Mouse (Mus musculus) liver, embryonic 15.5 days (tissue): ENCODE results near the gene Eif4enif1. TPM values are rescaled to one million over a fixed set of nuclear protein-coding genes. Genes with fewer than 3 reads are reported as not detected.
A peak's percentile ranks its signal among the peaks of the same experiment; 100 is the strongest.

Source experiments
- ATAC-seq: fragments of 200-750 bp; cut with Nextera tagmentation; 2 replicates; pipeline ENCODE4 v1.8.0; 2017; ENCODE audit warnings: moderate number of reproducible peaks, mild to moderate bottlenecking, moderate library complexity; ENCODE audit not compliant: insufficient read depth
- H3K27ac ChIP-seq: fragments of 300-500 bp; sonication (generic); replicated peaks from 2 replicates; pipeline ENCODE4 v1.5.1; 2015; ENCODE audit warnings: mild to moderate bottlenecking, inconsistent platforms
- H3K27me3 ChIP-seq: fragments of 300-500 bp; sonication (generic); 2 replicates; pipeline ENCODE4 v1.6.1; 2015; ENCODE audit warnings: mild to moderate bottlenecking, inconsistent platforms
- H3K36me3 ChIP-seq: fragments of 300-500 bp; sonication (generic); replicated peaks from 2 replicates; pipeline ENCODE4 v1.6.1; 2015; ENCODE audit warnings: moderate library complexity, mild to moderate bottlenecking, inconsistent platforms
- H3K4me1 ChIP-seq: fragments of 300-500 bp; sonication (generic); replicated peaks from 2 replicates; pipeline ENCODE4 v1.6.1; 2015; ENCODE audit warnings: inconsistent platforms
- H3K4me2 ChIP-seq: fragments of 300-500 bp; sonication (generic); 2 replicates; pipeline ENCODE4 v1.6.1; 2015; ENCODE audit warnings: moderate library complexity, mild to moderate bottlenecking, inconsistent platforms
- H3K4me3 ChIP-seq: fragments of 300-500 bp; sonication (generic); replicated peaks from 2 replicates; pipeline ENCODE4 v1.5.1; 2015; ENCODE audit warnings: mild to moderate bottlenecking, inconsistent platforms
- H3K9ac ChIP-seq: fragments of 300-500 bp; sonication (generic); 2 replicates; pipeline ENCODE4 v1.6.1; 2015; ENCODE audit warnings: moderate library complexity, mild to moderate bottlenecking, inconsistent platforms
- H3K9me3 ChIP-seq: fragments of 300-500 bp; sonication (generic); replicated peaks from 2 replicates; pipeline ENCODE4 v1.6.1; 2016; ENCODE audit warnings: inconsistent platforms
- WGBS: fragments of 180-500 bp; shearing (Covaris S2); methylation state at CpG from one replicate; pipeline ENCODE4 v1.1.7; 2015; ENCODE audit warnings: mixed read lengths; ENCODE audit not compliant: insufficient replicate concordance; 5-methylcytosine and 5-hydroxymethylcytosine counted together
- polyA plus RNA-seq: library from polyadenylated mRNA; unstranded; fragments of >200 nt; fragmentation: Nextera tagmentation; extraction: Ambion mirVana; gene quantifications from 2 replicates; pipeline ENCODE4 v1.2.1, GENCODE M21; 2015

Eif4enif1 gene
- polyA plus RNA-seq, 1 experiment from 2014 or later: 22.3 TPM

DNA sequence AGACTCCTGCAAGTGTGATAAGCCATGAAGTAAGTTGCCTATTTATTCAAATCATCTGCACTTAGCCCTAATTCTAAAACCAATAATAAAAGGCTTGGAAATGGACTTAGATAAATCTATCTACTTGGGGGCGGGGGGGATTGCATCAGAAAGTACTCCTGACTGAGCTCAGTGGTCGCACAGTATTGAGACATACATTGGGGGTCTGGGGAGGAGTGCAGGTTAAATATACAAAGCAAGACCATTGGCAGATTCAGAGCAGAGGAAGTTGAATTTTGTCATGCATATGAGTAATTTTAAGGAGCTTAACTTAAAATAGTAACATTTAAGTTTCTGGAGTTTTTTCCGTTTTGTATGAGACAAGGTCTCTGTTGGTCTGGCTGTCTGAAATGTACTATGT, 30.1 kb downstream of the Eif4enif1 start:
- ATAC-seq: no peak
- Histone ChIP-seq H3K4me3 (no peak overlapping the region), H3K4me2 (no peak overlapping the region), H3K36me3 (peaks cover 92% of the 10 kb centered on the region), H3K4me1 (0 out of 2 replicates have a peak, but pooled peaks cover 6% of the 10 kb centered on the region), H3K9ac (no peak overlapping the region), H3K27me3 (no peaks in the 10 kb centered on the region), H3K27ac (no peak overlapping the region), H3K9me3 (no peaks in the 10 kb centered on the region)
- WGBS: 68% methylated on average over 3 of the region's 3 CpGs

DNA sequence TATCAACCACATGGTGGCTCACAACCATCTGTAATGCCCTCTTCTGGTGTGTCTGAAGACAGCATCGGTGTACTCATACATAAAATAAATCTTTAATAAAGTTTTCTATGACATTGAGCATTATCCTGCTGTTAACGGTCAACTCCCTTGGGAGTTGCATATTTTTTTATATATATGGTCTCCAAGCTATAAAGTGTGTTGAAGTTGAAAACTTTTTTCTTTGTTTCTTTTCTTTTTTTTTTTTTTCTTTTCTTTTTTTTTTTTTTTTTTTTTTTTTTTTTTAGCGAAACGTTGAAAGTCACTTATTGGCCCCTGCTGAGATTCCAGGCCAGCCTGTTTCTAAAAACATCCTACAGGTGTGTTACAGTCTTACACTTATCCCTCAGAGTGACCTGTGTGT, 31.5 kb downstream of the Eif4enif1 start:
- H3K27me3 ChIP-seq: no peaks in the 10 kb centered on the region
- H3K4me3 ChIP-seq: no peak overlapping the region
- H3K4me2 ChIP-seq: no peak overlapping the region
- 92% methylated on average over 4 of the region's 4 CpGs for WGBS
- H3K9ac ChIP-seq: no peak overlapping the region
- peaks cover 95% of the 10 kb centered on the region for H3K36me3 ChIP-seq
- 0 out of 2 replicates have a peak, but pooled peaks cover 6% of the 10 kb centered on the region for H3K4me1 ChIP-seq
- no peaks in the 10 kb centered on the region for H3K9me3 ChIP-seq
- H3K27ac ChIP-seq: no peak overlapping the region
- no peak for ATAC-seq

DNA sequence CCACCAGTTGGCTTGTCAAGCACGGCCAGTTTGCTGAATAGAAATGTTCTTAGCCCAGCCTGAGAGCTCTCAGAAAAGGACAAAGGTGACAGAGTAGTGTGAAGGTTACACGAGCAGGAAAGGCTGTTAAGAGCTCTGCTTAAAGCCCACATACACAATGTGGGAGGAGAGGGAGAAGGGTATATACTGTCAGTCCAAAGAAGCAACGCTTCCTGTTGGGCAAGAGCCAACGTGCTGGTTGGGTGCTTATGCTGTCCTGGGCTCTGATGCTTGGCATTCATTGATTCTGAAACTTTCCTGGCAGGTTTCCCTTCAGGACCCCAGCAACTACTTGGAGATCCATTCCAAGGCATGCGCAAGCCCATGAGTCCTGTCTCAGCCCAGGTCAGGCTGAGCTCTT, 33.1 kb downstream of the Eif4enif1 start:
- H3K9ac ChIP-seq: no peak overlapping the region
- no peak overlapping the region for H3K4me3 ChIP-seq
- H3K27ac ChIP-seq: no peak overlapping the region
- no peaks in the 10 kb centered on the region for H3K27me3 ChIP-seq
- ATAC-seq: no peak
- 0 out of 2 replicates have a peak, but pooled peaks cover 6% of the 10 kb centered on the region for H3K4me1 ChIP-seq
- no peak overlapping the region for H3K4me2 ChIP-seq
- H3K9me3 ChIP-seq: no peaks in the 10 kb centered on the region
- WGBS: 78% methylated on average over 5 of the region's 5 CpGs
- peaks cover 97% of the 10 kb centered on the region for H3K36me3 ChIP-seq

DNA sequence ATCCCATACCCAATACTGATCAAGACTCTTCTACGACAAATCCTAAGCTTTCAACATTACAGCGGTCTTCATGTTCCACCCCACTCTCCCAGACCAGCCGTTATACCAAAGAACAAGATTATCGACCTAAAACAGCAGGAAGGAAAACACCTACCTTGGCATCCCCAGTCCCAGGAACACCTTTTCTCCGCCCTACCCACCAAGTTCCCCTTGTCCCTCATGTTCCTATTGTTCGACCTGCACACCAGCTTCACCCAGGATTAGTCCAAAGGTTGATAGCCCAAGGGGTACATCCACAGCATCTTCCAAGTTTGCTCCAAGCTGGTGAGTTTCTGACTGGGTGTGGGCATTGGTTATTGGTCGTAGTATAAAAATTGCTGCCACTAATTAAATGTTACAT, 40.2 kb downstream of the Eif4enif1 start:
- Histone ChIP-seq H3K9me3 (no peaks in the 10 kb centered on the region), H3K4me2 (no peak overlapping the region), H3K4me1 (no peaks in the 10 kb centered on the region), H3K27ac (no peak overlapping the region), H3K9ac (no peak overlapping the region), H3K27me3 (no peaks in the 10 kb centered on the region), H3K36me3 (peaks cover 98% of the 10 kb centered on the region), H3K4me3 (no peak overlapping the region)
- 83% methylated on average over 7 of the region's 7 CpGs for WGBS
- no peak for ATAC-seq

DNA sequence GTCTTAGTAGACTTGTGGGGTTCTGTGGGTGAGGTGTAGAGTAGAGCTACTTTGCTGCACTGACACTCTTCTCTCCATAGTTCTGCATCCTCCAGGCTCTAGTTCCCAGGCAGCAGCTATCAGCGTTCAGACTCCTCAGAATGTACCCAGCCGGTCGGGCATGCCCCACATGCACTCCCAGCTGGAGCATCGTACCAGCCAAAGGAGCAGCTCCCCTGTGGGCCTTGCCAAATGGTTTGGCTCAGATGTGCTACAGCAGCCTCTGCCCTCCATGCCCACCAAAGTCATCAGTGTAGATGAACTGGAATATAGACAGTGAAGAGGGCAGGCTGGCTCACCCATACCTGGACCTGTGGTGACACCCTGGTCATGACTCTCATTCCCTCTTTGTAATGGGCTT, 41.6 kb downstream of the Eif4enif1 start:
- Histone ChIP-seq H3K4me2 (no peak overlapping the region), H3K27me3 (no peaks in the 10 kb centered on the region), H3K4me3 (no peak overlapping the region), H3K9me3 (no peaks in the 10 kb centered on the region), H3K27ac (no peak overlapping the region), H3K4me1 (no peaks in the 10 kb centered on the region), H3K9ac (no peak overlapping the region), H3K36me3 (peaks cover 98% of the 10 kb centered on the region)
- no peak for ATAC-seq
- 83% methylated on average over 4 of the region's 4 CpGs for WGBS

DNA sequence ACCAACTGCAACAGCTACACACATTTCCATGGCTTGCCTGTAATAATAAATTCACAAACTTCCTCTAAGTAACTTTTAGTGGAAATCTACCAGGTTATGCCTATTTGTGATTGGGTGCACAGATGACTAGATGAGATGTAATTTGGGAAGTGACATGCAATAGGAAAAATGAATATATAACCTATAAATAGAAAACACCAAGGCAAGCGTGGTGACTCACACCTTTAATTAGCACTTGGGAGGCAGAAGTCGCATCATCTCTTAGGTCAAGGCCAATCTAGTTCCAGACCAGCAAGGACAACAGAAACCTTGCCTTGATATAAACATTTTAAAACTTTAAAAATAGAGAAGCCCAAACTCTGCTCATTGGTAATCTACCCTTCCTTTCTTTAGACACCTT, 45.2 kb downstream of the Eif4enif1 start:
- Histone ChIP-seq H3K36me3 (peaks cover 98% of the 10 kb centered on the region), H3K27me3 (no peaks in the 10 kb centered on the region), H3K4me1 (no peaks in the 10 kb centered on the region), H3K9me3 (no peaks in the 10 kb centered on the region), H3K9ac (no peak overlapping the region), H3K4me2 (no peak overlapping the region), H3K4me3 (no peak overlapping the region), H3K27ac (no peak overlapping the region)
- WGBS: 74% methylated on average over 2 of the region's 2 CpGs
- no peak for ATAC-seq

DNA sequence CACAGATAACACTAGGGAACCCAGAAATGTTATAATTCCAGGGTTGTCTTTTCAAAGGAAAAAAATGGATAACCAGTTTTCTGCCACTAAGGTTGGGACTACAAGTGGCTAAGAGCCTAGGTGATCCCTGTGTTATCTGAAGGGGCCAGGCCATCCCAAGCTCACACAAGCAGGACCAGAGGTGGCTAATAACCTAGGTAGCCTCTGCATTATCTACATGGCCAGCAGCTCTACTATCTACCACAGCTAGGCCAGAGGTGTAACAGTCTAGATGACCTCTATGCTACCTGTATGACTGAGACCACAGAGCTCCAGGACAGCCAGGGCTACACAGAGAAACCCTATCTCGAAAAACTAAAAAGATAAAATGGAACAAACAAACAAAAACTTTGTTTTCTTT, 57.3 kb downstream of the Eif4enif1 start:
- Histone ChIP-seq H3K27me3 (no peaks in the 10 kb centered on the region), H3K4me1 (peaks cover 22% of the 10 kb centered on the region), H3K9ac (no peak overlapping the region), H3K27ac (no peak overlapping the region), H3K36me3 (peaks cover 89% of the 10 kb centered on the region), H3K4me3 (no peak overlapping the region), H3K9me3 (no peaks in the 10 kb centered on the region), H3K4me2 (no peak overlapping the region)
- ATAC-seq: peak; percentile 52
- WGBS: 75% methylated on average over 1 of the region's 1 CpGs

DNA sequence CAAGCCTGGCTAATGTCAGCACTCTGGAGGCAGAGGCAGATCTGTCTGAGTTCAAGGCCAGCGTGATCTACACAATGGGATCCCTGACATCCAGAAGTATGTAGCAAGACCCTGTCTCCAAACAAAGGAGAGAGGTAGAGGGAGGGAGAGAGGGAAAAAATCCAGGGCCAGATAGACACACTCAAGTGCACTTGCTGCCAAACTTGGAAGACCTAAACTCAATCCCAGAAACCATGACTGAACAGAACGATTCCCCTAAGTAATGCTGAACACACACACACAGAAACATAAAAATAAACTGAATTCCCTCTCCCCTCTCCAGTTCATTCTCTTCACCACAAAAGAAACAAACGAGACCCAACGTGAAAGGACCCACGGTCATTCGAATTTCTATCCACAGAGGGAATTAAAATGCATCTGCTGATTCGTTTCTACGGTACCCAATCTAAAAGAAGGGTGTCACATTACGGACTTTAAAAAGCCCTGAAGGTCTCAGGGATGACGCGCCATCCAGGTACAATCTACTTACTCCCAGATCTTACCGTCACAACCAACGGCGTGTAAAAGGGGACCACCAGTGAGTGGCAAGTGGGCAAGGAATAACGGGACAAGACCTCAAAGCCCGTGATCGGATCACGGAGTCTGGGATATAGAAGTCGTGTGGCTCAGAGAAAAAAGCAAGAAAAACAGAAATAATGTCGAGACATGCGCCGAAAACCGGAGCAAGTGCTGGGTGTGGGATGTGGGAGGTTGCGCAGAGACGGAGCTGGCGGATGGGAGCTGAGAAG, 63.3 kb downstream of the Eif4enif1 start:
- peak overlapping the region; percentile 79 for H3K27ac ChIP-seq
- H3K9me3 ChIP-seq: no peaks in the 10 kb centered on the region
- H3K4me3 ChIP-seq: peak overlapping the region; percentile 79
- H3K27me3 ChIP-seq: no peaks in the 10 kb centered on the region
- peak overlapping the region; percentile 75 for H3K4me2 ChIP-seq
- no peak for ATAC-seq
- peak overlapping the region; percentile 90 for H3K9ac ChIP-seq
- H3K36me3 ChIP-seq: peaks cover 38% of the 10 kb centered on the region
- WGBS: 1% methylated on average over 26 of the region's 26 CpGs
- peaks cover 35% of the 10 kb centered on the region for H3K4me1 ChIP-seq

DNA sequence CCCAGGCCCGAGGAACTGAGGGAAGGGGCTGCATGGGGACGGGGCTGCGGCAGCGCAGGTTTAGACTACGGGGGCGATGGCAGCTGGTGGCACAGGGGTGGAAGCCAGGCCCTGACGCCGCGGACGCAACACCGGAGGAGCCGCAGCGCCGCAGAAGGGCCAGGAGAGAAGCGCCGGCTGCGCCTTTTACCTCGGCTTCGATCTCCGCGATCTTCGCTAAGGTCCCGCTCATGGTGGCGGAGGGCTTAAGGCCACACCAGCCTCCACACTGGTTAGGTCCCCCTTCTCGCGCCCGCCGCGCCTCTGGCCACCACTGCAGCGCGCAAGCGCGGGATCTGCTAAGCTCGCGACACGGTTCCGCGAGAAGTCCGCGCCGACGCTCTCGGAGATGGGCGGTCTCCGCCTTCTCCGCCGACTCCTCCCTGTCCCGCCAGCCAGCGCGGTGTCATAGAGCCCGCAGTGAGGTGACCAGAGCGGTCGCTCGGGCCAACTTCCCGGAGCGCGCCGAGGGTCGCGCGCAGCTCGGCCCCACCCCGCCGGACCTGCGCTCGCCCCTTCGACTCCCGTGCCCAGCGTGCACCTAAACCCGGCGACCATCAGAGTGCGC, 64.0 kb downstream of the Eif4enif1 start, which contains the start of gene Drg1:
Gene Drg1 (minus strand): TSS at position 337 of the 607 bp plus-strand sequence.
- Histone ChIP-seq H3K9me3 (no peaks in the 10 kb centered on the region), H3K4me2 (peak within 1 kb of the TSS; percentile 75), H3K27ac (peak within 1 kb of the TSS; percentile 79), H3K27me3 (no peaks in the 10 kb centered on the region), H3K4me3 (peak within 1 kb of the TSS; percentile 79), H3K9ac (peak within 1 kb of the TSS; percentile 90), H3K4me1 (peaks cover 35% of the 10 kb centered on the region), H3K36me3 (peaks cover 32% of the 10 kb centered on the region)
- peak; percentile 98 for ATAC-seq
- under 1% methylated on average over 72 of the region's 72 CpGs for WGBS

DNA sequence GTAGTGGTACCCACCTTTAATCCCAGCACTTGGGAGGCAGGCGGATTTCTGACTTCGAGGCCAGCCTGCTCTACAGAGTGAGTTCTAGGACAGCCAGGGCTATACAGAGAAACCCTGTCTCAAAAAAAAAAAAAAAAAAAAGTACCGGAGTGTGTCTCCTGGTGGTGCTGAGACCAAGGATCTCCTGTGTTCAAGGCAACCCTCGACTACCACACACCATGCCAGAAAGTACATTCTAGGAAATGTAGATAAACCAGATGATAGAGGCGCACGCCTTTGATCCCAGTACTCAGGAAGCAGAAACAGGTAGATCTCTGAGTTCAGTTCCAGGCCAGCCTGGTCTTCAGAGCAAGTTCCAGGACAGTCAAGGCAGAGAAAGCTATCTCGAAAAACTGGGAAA, 64.9 kb downstream of the Eif4enif1 start:
- no peak for ATAC-seq
- peaks cover 22% of the 10 kb centered on the region for H3K36me3 ChIP-seq
- H3K27ac ChIP-seq: peak overlapping the region; percentile 78; the same call in 1 of the 2 replicates
- H3K4me2 ChIP-seq: peak overlapping the region; percentile 75
- H3K27me3 ChIP-seq: no peaks in the 10 kb centered on the region
- H3K4me1 ChIP-seq: peaks cover 35% of the 10 kb centered on the region
- H3K9me3 ChIP-seq: no peaks in the 10 kb centered on the region
- peak overlapping the region; percentile 90 for H3K9ac ChIP-seq
- 26% methylated on average over 7 of the region's 7 CpGs for WGBS
- peak overlapping the region; percentile 79 for H3K4me3 ChIP-seq

DNA sequence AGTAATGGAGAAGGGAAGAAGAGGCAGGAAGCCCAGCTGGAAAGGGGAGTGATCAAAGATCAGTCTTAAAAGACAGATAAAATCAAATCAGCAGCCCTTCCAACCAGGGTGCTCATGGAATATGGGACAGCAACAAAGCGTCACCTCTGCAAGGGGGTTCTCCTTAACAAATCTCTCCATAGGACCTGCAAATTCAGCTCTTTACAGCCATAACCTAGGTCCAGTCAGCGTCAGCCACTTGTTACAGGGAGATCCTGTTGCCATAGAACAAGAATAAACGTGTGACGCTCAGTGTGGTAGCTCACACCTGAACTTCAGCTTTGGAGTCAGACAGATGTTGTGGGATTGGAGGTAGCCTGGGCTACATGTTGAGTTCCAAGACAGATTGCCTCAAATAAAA, 67.0 kb downstream of the Eif4enif1 start:
- Histone ChIP-seq H3K27ac (no peak overlapping the region), H3K4me3 (no peak overlapping the region), H3K9me3 (no peaks in the 10 kb centered on the region), H3K9ac (no peak overlapping the region), H3K4me2 (no peak overlapping the region), H3K36me3 (peaks cover 2% of the 10 kb centered on the region; the same call in 1 of the 2 replicates), H3K27me3 (no peaks in the 10 kb centered on the region), H3K4me1 (peaks cover 24% of the 10 kb centered on the region)
- no peak for ATAC-seq
- WGBS: 55% methylated on average over 4 of the region's 4 CpGs
